Mouse (Mus musculus) olfactory bulb, adult 2 months (tissue): ENCODE data around the gene Cfap161.

Experiments used
- CTCF ChIP-seq: fragments of 200-500 bp; IDR thresholded peaks from 2 replicates; pipeline ENCODE4 v1.5.1; 2012; ENCODE audit warnings: low read depth, mild to moderate bottlenecking, low read length, moderate library complexity; ENCODE audit not compliant: insufficient read depth
- POLR2A ChIP-seq: fragments of 200-500 bp; IDR thresholded peaks from 2 replicates; pipeline ENCODE4 v1.6.1; 2012; ENCODE audit warnings: mild to moderate bottlenecking, low read depth, low read length, moderate library complexity; ENCODE audit not compliant: insufficient read depth

GRCm38 (mm10) chr7:83802007-83802406 is 7.3 kb upstream of the Cfap161 start:
- TF ChIP-seq CTCF (no peak), POLR2A (no peak)
